Mouse (Mus musculus): ENCODE measurements at regions not wholly inside any gene's neighbourhood (a gene's known extent, or its start where the extent isn't known, plus 50 kb on each side); places are given as distances from the start of the nearest gene placed in this dataset.
"Not testable (repeated sequence)": the region's sequence is repeated elsewhere in the genome, so short reads cannot be mapped to it uniquely, and the experiment has no call there.

- peak; percentile 36 for DNase-seq
Observed at GRCm38 (mm10) chr11:16559001-16559699, 50.9 kb upstream of the Sec61g start.

- no peak for DNase-seq
Observed at GRCm38 (mm10) chr11:16561727-16562126, 53.4 kb upstream of the Sec61g start.

- DNase-seq, result no peak
Observed at GRCm38 (mm10) chr11:16589085-16589680, 80.9 kb upstream of the Sec61g start.

- peak; percentile 34 for DNase-seq
Observed at GRCm38 (mm10) chr11:16590541-16590940, 82.3 kb upstream of the Sec61g start.

GRCm38 (mm10) chr11:16591471-16591921 is 83.2 kb upstream of the Sec61g start:
- peak; percentile 96 for DNase-seq

GRCm38 (mm10) chr11:16592006-16592405 is 83.7 kb upstream of the Sec61g start:
- peak; percentile 27 for DNase-seq

GRCm38 (mm10) chr11:16592766-16593165 is 84.5 kb upstream of the Sec61g start:
- DNase-seq, result no peak

- DNase-seq, result no peak
Observed at GRCm38 (mm10) chr11:16594832-16595231, 86.5 kb upstream of the Sec61g start.

- DNase-seq, result no peak
Observed at GRCm38 (mm10) chr11:16597038-16597830, 89.0 kb upstream of the Sec61g start.

GRCm38 (mm10) chr11:16602947-16603346 is 94.7 kb upstream of the Sec61g start:
- no peak for DNase-seq

- DNase-seq, result no peak
Observed at GRCm38 (mm10) chr11:16606435-16607214, 98.3 kb upstream of the Sec61g start.

GRCm38 (mm10) chr11:16607900-16608422 is 99.7 kb upstream of the Sec61g start:
- not testable (repeated sequence) for DNase-seq

- DNase-seq, result no peak
Observed at GRCm38 (mm10) chr11:16611741-16612140, 103.5 kb upstream of the Sec61g start.

GRCm38 (mm10) chr11:16612524-16612923 is 104.2 kb upstream of the Sec61g start:
- no peak for DNase-seq

- no peak for DNase-seq
Observed at GRCm38 (mm10) chr11:16619736-16620135, 111.5 kb upstream of the Sec61g start.

GRCm38 (mm10) chr11:16623694-16624093 is 115.4 kb upstream of the Sec61g start:
- no peak for DNase-seq

GRCm38 (mm10) chr11:16627294-16628085 is 119.2 kb upstream of the Sec61g start:
- no peak for DNase-seq

- no peak for DNase-seq
Observed at GRCm38 (mm10) chr11:16629410-16630129, 121.3 kb upstream of the Sec61g start.

- DNase-seq, result not testable (repeated sequence)
Observed at GRCm38 (mm10) chr11:16635796-16636195, 116.2 kb upstream of the Egfr start.

GRCm38 (mm10) chr11:16637679-16638078 is 114.3 kb upstream of the Egfr start:
- no peak for DNase-seq

- DNase-seq, result no peak
Observed at GRCm38 (mm10) chr11:16638349-16638748, 113.7 kb upstream of the Egfr start.
